Mouse (Mus musculus) C2C12 (cell line): ENCODE measurements at regions not wholly inside any gene's neighbourhood (a gene's known extent, or its start where the extent isn't known, plus 50 kb on each side); places are given as distances from the start of the nearest gene placed in this dataset.

Experiments used
- CEBPB ChIP-seq: IDR thresholded peaks from one replicate; pipeline ENCODE4 v1.6.1; 2011; ENCODE audit warnings: low read depth, mild to moderate bottlenecking, control low read depth, moderate library complexity
- CTCF ChIP-seq: IDR thresholded peaks from one replicate; pipeline ENCODE4 v1.5.1; 2011; ENCODE audit not compliant: control insufficient read depth, insufficient read depth, insufficient read length
- MAX ChIP-seq: IDR thresholded peaks from one replicate; pipeline ENCODE4 v1.6.1; 2011; ENCODE audit warnings: mild to moderate bottlenecking, control low read depth
- MYOD1 ChIP-seq: IDR thresholded peaks from one replicate; pipeline ENCODE4 v1.6.1; 2011; ENCODE audit warnings: low read depth; ENCODE audit not compliant: control insufficient read depth, insufficient read length
- MYOG ChIP-seq: IDR thresholded peaks from one replicate; pipeline ENCODE4 v1.6.1; 2011; ENCODE audit not compliant: control insufficient read depth, insufficient read length; ENCODE audit errors: extremely low read depth

DNA sequence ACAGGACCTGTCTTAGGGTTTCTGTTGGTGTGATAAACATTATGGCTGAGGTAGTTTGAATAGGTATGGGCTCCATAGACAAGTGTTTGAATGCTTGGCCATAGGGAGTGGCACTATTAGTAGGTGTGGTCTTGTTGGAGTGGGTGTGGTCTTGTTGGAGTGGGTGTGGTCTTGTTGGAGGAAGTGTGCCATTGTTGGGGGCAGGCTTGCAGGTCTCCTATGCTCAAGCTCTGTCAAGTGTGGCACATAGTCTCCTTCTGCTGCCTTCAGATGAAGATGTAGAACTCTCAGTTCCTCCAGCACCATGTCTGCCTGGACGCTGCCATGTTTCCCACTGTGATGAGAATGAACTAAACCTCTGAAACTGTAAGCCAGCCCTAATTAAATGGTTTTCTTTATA is 59.9 kb downstream of the Gm11983 start:
- TF ChIP-seq MYOD1 (no peak), CTCF (no peak), MAX (no peak), MYOG (no peak), CEBPB (no peak)
